Mouse (Mus musculus) spleen, embryonic (tissue): Measurements from ENCODE around the gene Mrpl39.

ENCODE experiments used
- CTCF ChIA-PET: fragments of 350-600 bp; sonication (Branson Sonifier 250); formaldehyde crosslinking; loops from one replicate; lab custom pipeline; 2022; lab: Charles Lee

Mrpl39 gene

GRCm38 (mm10) chr16:84744703-84745490 is 9.4 kb upstream of the Mrpl39 start:
- CTCF ChIA-PET, result interaction anchor here (0.7 kb wide), 1 partner anchor 139 kb away, joined by 5 read pairs; no protein-coding TSS in a partner anchor

- CTCF ChIA-PET, result no interaction called here
Measured at GRCm38 (mm10) chr16:84737358-84737757, 1.8 kb upstream of the Mrpl39 start.

- CTCF ChIA-PET, result interaction anchor here (0.6 kb wide), 1 partner anchor 90 kb away, joined by 3 read pairs; no protein-coding TSS in a partner anchor
Measured at GRCm38 (mm10) chr16:84734806-84735165, 756 bp downstream of the Mrpl39 start.

GRCm38 (mm10) chr16:84720670-84721069 is 14.9 kb downstream of the Mrpl39 start:
- CTCF ChIA-PET, result no interaction called here

GRCm38 (mm10) chr16:84718250-84718649 is 17.3 kb downstream of the Mrpl39 start:
- CTCF ChIA-PET, result no interaction called here

GRCm38 (mm10) chr16:84717618-84718248 is 17.8 kb downstream of the Mrpl39 start:
- CTCF ChIA-PET, result no interaction called here

GRCm38 (mm10) chr16:84716724-84717617 is 18.6 kb downstream of the Mrpl39 start:
- CTCF ChIA-PET, result no interaction called here

- CTCF ChIA-PET, result interaction anchor here (0.5 kb wide), 1 partner anchor 102 kb away, joined by 3 read pairs; no protein-coding TSS in a partner anchor
Measured at GRCm38 (mm10) chr16:84716197-84716596, 19.3 kb downstream of the Mrpl39 start.

- CTCF ChIA-PET, result no interaction called here
Measured at GRCm38 (mm10) chr16:84714978-84715377, 20.6 kb downstream of the Mrpl39 start.

- CTCF ChIA-PET, result no interaction called here
Measured at GRCm38 (mm10) chr16:84713926-84714325, 21.6 kb downstream of the Mrpl39 start.

- CTCF ChIA-PET, result interaction anchor here (0.6 kb wide), 1 partner anchor 99 kb away, joined by 5 read pairs; no protein-coding TSS in a partner anchor
Measured at GRCm38 (mm10) chr16:84713156-84713555, 22.4 kb downstream of the Mrpl39 start.

GRCm38 (mm10) chr16:84708649-84709048 is 26.9 kb downstream of the Mrpl39 start:
- CTCF ChIA-PET, result no interaction called here

- CTCF ChIA-PET, result no interaction called here
Measured at GRCm38 (mm10) chr16:84707802-84708201, 27.7 kb downstream of the Mrpl39 start.

GRCm38 (mm10) chr16:84706571-84706970 is 29.0 kb downstream of the Mrpl39 start:
- CTCF ChIA-PET, result no interaction called here

GRCm38 (mm10) chr16:84705507-84705906 is 30.0 kb downstream of the Mrpl39 start:
- CTCF ChIA-PET, result no interaction called here

- CTCF ChIA-PET, result no interaction called here
Measured at GRCm38 (mm10) chr16:84704661-84705240, 30.8 kb downstream of the Mrpl39 start.

- CTCF ChIA-PET, result no interaction called here
Measured at GRCm38 (mm10) chr16:84703769-84704660, 31.5 kb downstream of the Mrpl39 start.

GRCm38 (mm10) chr16:84703129-84703768 is 32.3 kb downstream of the Mrpl39 start:
- CTCF ChIA-PET, result no interaction called here

GRCm38 (mm10) chr16:84702230-84703128 is 33.1 kb downstream of the Mrpl39 start:
- CTCF ChIA-PET, result no interaction called here
